Mouse (Mus musculus): ENCODE measurements around the gene Ccdc169. TPM values are rescaled to one million over a fixed set of nuclear protein-coding genes. Genes with fewer than 3 reads are reported as not detected.

Gene Ccdc169
- polyA plus RNA-seq, 1 experiment from 2014 or later: 0.05 TPM

- Histone ChIP-seq H3K27ac (no peak overlapping the region), H3K27me3 (replicated peaks) (no peaks in the 10 kb centered on the region), H3K36me3 (peaks cover 31% of the 10 kb centered on the region), H3K9me3 (no peaks in the 10 kb centered on the region), H3K4me1 (replicated peaks) (no peaks in the 10 kb centered on the region), H3K4me2 (replicated peaks) (no peak overlapping the region), H3K4me3 (replicated peaks) (no peak overlapping the region), H3K9ac (no peak overlapping the region)
- ATAC-seq: no peak
- 91% methylated on average over 6 of the region's 6 CpGs for WGBS
Observed at GRCm38 (mm10) chr3:55131576-55132233, 5.4 kb upstream of the Ccdc169 start.

- Histone ChIP-seq H3K4me1 (replicated peaks) (no peaks in the 10 kb centered on the region), H3K9me3 (no peaks in the 10 kb centered on the region), H3K4me3 (replicated peaks) (no peak overlapping the region), H3K9ac (no peak overlapping the region), H3K4me2 (replicated peaks) (no peak overlapping the region), H3K36me3 (peaks cover 7% of the 10 kb centered on the region; the same call in 1 of the 2 replicates), H3K27me3 (replicated peaks) (no peaks in the 10 kb centered on the region), H3K27ac (no peak overlapping the region)
- WGBS: 93% methylated on average over 12 of the region's 12 CpGs
- no peak for ATAC-seq
Observed at GRCm38 (mm10) chr3:55139837-55140236, 2.7 kb downstream of the Ccdc169 start.

GRCm38 (mm10) chr3:55141401-55141800, 4.3 kb downstream of the Ccdc169 start:
- Histone ChIP-seq H3K4me1 (replicated peaks) (no peaks in the 10 kb centered on the region), H3K4me3 (replicated peaks) (no peak overlapping the region), H3K27me3 (replicated peaks) (no peaks in the 10 kb centered on the region), H3K36me3 (0 out of 2 replicates have a peak, but pooled peaks cover 2% of the 10 kb centered on the region), H3K4me2 (replicated peaks) (no peak overlapping the region), H3K9ac (no peak overlapping the region), H3K9me3 (no peaks in the 10 kb centered on the region), H3K27ac (no peak overlapping the region)
- no peak for ATAC-seq
- 73% methylated on average over 2 of the region's 2 CpGs for WGBS

GRCm38 (mm10) chr3:55144916-55145315, 7.8 kb downstream of the Ccdc169 start:
- no peak overlapping the region for H3K4me2 ChIP-seq (replicated peaks)
- no peak overlapping the region for H3K27ac ChIP-seq
- H3K36me3 ChIP-seq: no peaks in the 10 kb centered on the region
- WGBS: 88% methylated on average over 4 of the region's 4 CpGs
- no peaks in the 10 kb centered on the region for H3K27me3 ChIP-seq (replicated peaks)
- H3K9me3 ChIP-seq: no peaks in the 10 kb centered on the region
- no peak overlapping the region for H3K4me3 ChIP-seq (replicated peaks)
- no peaks in the 10 kb centered on the region for H3K4me1 ChIP-seq (replicated peaks)
- no peak for ATAC-seq
- H3K9ac ChIP-seq: no peak overlapping the region

- no peak overlapping the region for H3K4me2 ChIP-seq (replicated peaks)
- no peak overlapping the region for H3K9ac ChIP-seq
- no peaks in the 10 kb centered on the region for H3K4me1 ChIP-seq (replicated peaks)
- no peaks in the 10 kb centered on the region for H3K36me3 ChIP-seq
- ATAC-seq: no peak
- no peaks in the 10 kb centered on the region for H3K27me3 ChIP-seq (replicated peaks)
- WGBS: 80% methylated on average over 6 of the region's 6 CpGs
- no peak overlapping the region for H3K27ac ChIP-seq
- no peaks in the 10 kb centered on the region for H3K9me3 ChIP-seq
- no peak overlapping the region for H3K4me3 ChIP-seq (replicated peaks)
Observed at GRCm38 (mm10) chr3:55146441-55146840, 9.3 kb downstream of the Ccdc169 start.

GRCm38 (mm10) chr3:55147156-55147555, 10.0 kb downstream of the Ccdc169 start:
- Histone ChIP-seq H3K27me3 (replicated peaks) (no peaks in the 10 kb centered on the region), H3K4me3 (replicated peaks) (no peak overlapping the region), H3K36me3 (no peaks in the 10 kb centered on the region), H3K4me1 (replicated peaks) (no peaks in the 10 kb centered on the region), H3K9me3 (no peaks in the 10 kb centered on the region), H3K27ac (no peak overlapping the region), H3K4me2 (replicated peaks) (no peak overlapping the region), H3K9ac (no peak overlapping the region)
- 86% methylated on average over 2 of the region's 2 CpGs for WGBS
- no peak for ATAC-seq

GRCm38 (mm10) chr3:55148091-55148490, 11.0 kb downstream of the Ccdc169 start:
- Histone ChIP-seq H3K36me3 (no peaks in the 10 kb centered on the region), H3K4me3 (replicated peaks) (no peak overlapping the region), H3K4me2 (replicated peaks) (no peak overlapping the region), H3K27me3 (replicated peaks) (no peaks in the 10 kb centered on the region), H3K9ac (no peak overlapping the region), H3K9me3 (no peaks in the 10 kb centered on the region), H3K4me1 (replicated peaks) (no peaks in the 10 kb centered on the region), H3K27ac (no peak overlapping the region)
- WGBS: 57% methylated on average over 3 of the region's 3 CpGs
- no peak for ATAC-seq

- WGBS: 43% methylated on average over 7 of the region's 7 CpGs
- no peak overlapping the region for H3K4me3 ChIP-seq (replicated peaks)
- H3K4me2 ChIP-seq (replicated peaks): no peak overlapping the region
- H3K4me1 ChIP-seq (replicated peaks): no peaks in the 10 kb centered on the region
- H3K36me3 ChIP-seq: no peaks in the 10 kb centered on the region
- H3K27me3 ChIP-seq (replicated peaks): no peaks in the 10 kb centered on the region
- H3K9me3 ChIP-seq: no peaks in the 10 kb centered on the region
- H3K9ac ChIP-seq: no peak overlapping the region
- ATAC-seq: no peak
- no peak overlapping the region for H3K27ac ChIP-seq
Observed at GRCm38 (mm10) chr3:55151656-55152433, 14.7 kb downstream of the Ccdc169 start.

GRCm38 (mm10) chr3:55152673-55153334, 15.7 kb downstream of the Ccdc169 start:
- WGBS: 74% methylated on average over 6 of the region's 6 CpGs
- H3K27ac ChIP-seq: no peak overlapping the region
- no peaks in the 10 kb centered on the region for H3K9me3 ChIP-seq
- no peaks in the 10 kb centered on the region for H3K27me3 ChIP-seq (replicated peaks)
- H3K4me2 ChIP-seq (replicated peaks): no peak overlapping the region
- H3K9ac ChIP-seq: no peak overlapping the region
- H3K4me1 ChIP-seq (replicated peaks): no peaks in the 10 kb centered on the region
- H3K4me3 ChIP-seq (replicated peaks): no peak overlapping the region
- H3K36me3 ChIP-seq: no peaks in the 10 kb centered on the region
- no peak for ATAC-seq

- WGBS: 88% methylated on average over 7 of the region's 7 CpGs
Observed at GRCm38 (mm10) chr3:55154163-55154562, 17.0 kb downstream of the Ccdc169 start.

GRCm38 (mm10) chr3:55157413-55157812, 20.3 kb downstream of the Ccdc169 start:
- no peaks in the 10 kb centered on the region for H3K36me3 ChIP-seq
- H3K4me3 ChIP-seq (replicated peaks): no peak overlapping the region
- H3K9ac ChIP-seq: no peak overlapping the region
- H3K27ac ChIP-seq: no peak overlapping the region
- WGBS: 60% methylated on average over 5 of the region's 5 CpGs
- no peaks in the 10 kb centered on the region for H3K9me3 ChIP-seq
- H3K4me2 ChIP-seq (replicated peaks): no peak overlapping the region
- no peaks in the 10 kb centered on the region for H3K27me3 ChIP-seq (replicated peaks)
- no peaks in the 10 kb centered on the region for H3K4me1 ChIP-seq (replicated peaks)
- no peak for ATAC-seq

More at GRCm38 (mm10) chr3:55154163-55154562, 17.0 kb downstream of the Ccdc169 start:
- Histone ChIP-seq H3K27ac (no peak overlapping the region), H3K27me3 (replicated peaks) (no peaks in the 10 kb centered on the region), H3K4me1 (replicated peaks) (no peaks in the 10 kb centered on the region), H3K36me3 (no peaks in the 10 kb centered on the region), H3K9me3 (no peaks in the 10 kb centered on the region), H3K4me2 (replicated peaks) (no peak overlapping the region), H3K9ac (no peak overlapping the region), H3K4me3 (replicated peaks) (no peak overlapping the region)
- no peak for ATAC-seq

- H3K9ac ChIP-seq: no peak overlapping the region
- no peaks in the 10 kb centered on the region for H3K27me3 ChIP-seq (replicated peaks)
- no peaks in the 10 kb centered on the region for H3K9me3 ChIP-seq
- H3K4me1 ChIP-seq (replicated peaks): no peaks in the 10 kb centered on the region
- no peaks in the 10 kb centered on the region for H3K36me3 ChIP-seq
- no peak for ATAC-seq
- H3K4me3 ChIP-seq (replicated peaks): no peak overlapping the region
- 68% methylated on average over 7 of the region's 7 CpGs for WGBS
- no peak overlapping the region for H3K27ac ChIP-seq
- no peak overlapping the region for H3K4me2 ChIP-seq (replicated peaks)
Observed at GRCm38 (mm10) chr3:55161144-55161543, 24.0 kb downstream of the Ccdc169 start.
